ENCODE assay signal across 36 mouse cellular contexts in genomic region chr19:29388818-29389217, GRCm38 (mm10). TPM values are rescaled to one million over a fixed set of nuclear protein-coding genes. Genes with fewer than 3 reads are reported as not detected.
DNase-seq lines count a peak whose midpoint lies in the region; TF ChIP-seq lines count a peak whose summit lies in the region.
"Had no signal": no experiment of that assay in that cellular context is flagged by ENCODE, and none has a peak within 500 bp of the region (broad histone marks: within the 10 kb centered on the region; RNA-seq: fewer than 3 reads in every experiment).

No protein-coding gene starts in this region.

- no peaks in the 10 kb centered on the region for H3K36me3 ChIP-seq in heart, adult 2 months (ENCODE audit: control insufficient read depth, insufficient read depth, low read length)
- H3K36me3 ChIP-seq in splenic B cell, adult 2 months (ENCODE audit: control insufficient read depth, insufficient read depth, low read length, poor library complexity, severe bottlenecking), result peaks cover 12% of the 10 kb centered on the region
- H3K36me3 ChIP-seq: embryonic facial prominence, embryonic 10.5 days; embryonic facial prominence, embryonic 13.5 days; heart, embryonic 13.5 days had no signal

- H3K27ac ChIP-seq in heart, adult 2 months, result no peak overlapping the region
- H3K27ac ChIP-seq: embryonic facial prominence, embryonic 10.5 days; embryonic facial prominence, embryonic 13.5 days; forebrain, embryonic 13.5 days; gastrocnemius, adult 2 months; heart, embryonic 13.5 days; hindbrain, embryonic 14.5 days; hindbrain, postnatal 0 days had no signal

- H3K79me2 ChIP-seq in heart, adult 2 months (replicated peaks; ENCODE audit: control insufficient read depth, insufficient read depth, low read length), result no peaks in the 10 kb centered on the region

- intact Hi-C loops in heart, adult 2 months (cut with DNase I), result no loop called here

- no peak for DNase-seq in heart, adult 2 months
- DNase-seq in heart, adult 9 months (ENCODE audit: low spot score in 2 of 2), result no peak
- DNase-seq in A20 (ENCODE audit: low read depth, low spot score), result peak; percentile 42
- peak; percentile 35 to 58 for DNase-seq in B cell, adult 2 months
- DNase-seq in splenic B cell, adult 2 months (ENCODE audit: low read depth, low spot score), result peak; percentile 31
- no peak for DNase-seq in thymus, postnatal 10 days (ENCODE audit: low spot score in 2 of 2)
- no peak for DNase-seq in gastrocnemius, adult 8-10 months (ENCODE audit: low spot score in 2 of 2)
- DNase-seq: adrenal gland, adult 2 months; adrenal gland, postnatal 14 days; cerebellum, adult 11 months; cerebellum, adult 2 months; cerebellum, adult 9-11 months; cerebellum, postnatal 25 days; embryo, embryonic 11 days; forebrain, postnatal 0 days; gastrocnemius, adult 2 months; gastrocnemius, postnatal 25 days; heart, adult 18-20 months; heart, postnatal 14 days; heart, postnatal 4 days; kidney, adult 2 months had no signal

- WGBS in heart, adult 2 months, result 89% methylated on average over 1 of the region's 1 CpGs

- no peaks in the 10 kb centered on the region for H3K4me1 ChIP-seq in heart, adult 2 months (ENCODE audit: control insufficient read depth, insufficient read depth, low read length)
- H3K4me1 ChIP-seq: embryonic facial prominence, embryonic 10.5 days; embryonic facial prominence, embryonic 13.5 days; forebrain, embryonic 13.5 days; heart, embryonic 13.5 days had no signal

- TF ChIP-seq EP300 in heart, adult 2 months (IDR thresholded peaks at IDR 0.05; ENCODE audit: insufficient read depth, low read depth, low read length), result no peak

- H3K9ac ChIP-seq in heart, adult 2 months (ENCODE audit: low read depth, low read length), result no peak overlapping the region
- H3K9ac ChIP-seq: embryonic facial prominence, embryonic 13.5 days; forebrain, embryonic 13.5 days; forebrain, postnatal 0 days; heart, embryonic 13.5 days; hindbrain, embryonic 14.5 days had no signal

- no peak overlapping the region for H3K4me3 ChIP-seq in heart, adult 2 months
- H3K4me3 ChIP-seq: embryonic facial prominence, embryonic 10.5 days; embryonic facial prominence, embryonic 13.5 days; erythroblast, embryonic 14.5 days; forebrain, embryonic 13.5 days; gastrocnemius, adult 2 months; heart, embryonic 13.5 days had no signal

- no peaks in the 10 kb centered on the region for H3K27me3 ChIP-seq in heart, adult 2 months (ENCODE audit: control insufficient read depth, insufficient read depth, low read length)
- no peaks in the 10 kb centered on the region for H3K27me3 ChIP-seq in splenic B cell, adult 2 months (ENCODE audit: control insufficient read depth, insufficient read depth, low read length, poor library complexity, severe bottlenecking)
- H3K27me3 ChIP-seq: embryonic facial prominence, embryonic 13.5 days; forebrain, embryonic 13.5 days; heart, embryonic 13.5 days had no signal

- TF ChIP-seq CTCF in heart, adult 2 months (IDR thresholded peaks at IDR 0.05), result peak; percentile 16; the same call in 1 of the 2 replicates

- TF ChIP-seq POLR2A in heart, adult 2 months (IDR thresholded peaks at IDR 0.05; ENCODE audit: insufficient read depth, low read depth, low read length), result no peak

RNA-seq across cellular contexts. Expression of gene Cd274, which starts 21.6 kb away (rescaled TPM):
- total RNA-seq in heart, adult 2 months (2021), result 1 to 10 TPM; 1.8 to 5.4 TPM
- 4.3 and 5.2 TPM in 2 replicates for polyA plus RNA-seq in heart, adult 2 months (2012; rRNA removed)
- total RNA-seq in gastrocnemius, adult 8-10 months (2022), result 1 to 10 TPM in 1 of 4 experiments, under 1 TPM in 3; 0.65 to 1.1 (median 0.76) TPM
- polyA plus RNA-seq: erythroblast, embryonic 14.5 days had no signal

RNA-seq across cellular contexts. Expression of gene Plgrkt, which starts 21.6 kb away (rescaled TPM):
- 10 to 100 TPM; 22.9 to 28.1 TPM for total RNA-seq in heart, adult 2 months (2021)
- polyA plus RNA-seq in heart, adult 2 months (2012; rRNA removed), result 29.9 and 36.4 TPM in 2 replicates
- total RNA-seq in gastrocnemius, adult 8-10 months (2022), result 10 to 100 TPM; 14.3 to 19.8 (median 17.8) TPM

RNA-seq across cellular contexts. Expression of gene Pdcd1lg2, which starts 21.9 kb away (rescaled TPM):
- total RNA-seq in heart, adult 2 months (2021), result not detected
- polyA plus RNA-seq in heart, adult 2 months (2012; rRNA removed), result 0.14 TPM in 1 of 2 replicates, not detected in the other
- not detected for total RNA-seq in gastrocnemius, adult 8-10 months (2022)
- total RNA-seq: adrenal gland, adult 2 months; adrenal gland, postnatal 14 days; adrenal gland, postnatal 4 days; gastrocnemius, adult 2 months; gastrocnemius, postnatal 25 days; heart, postnatal 14 days; heart, postnatal 4 days had no signal
- polyA plus RNA-seq: adrenal gland, adult 2 months; cerebellum, adult 2 months; cortical plate, adult 2 months; embryonic facial prominence, embryonic 10.5 days; embryonic facial prominence, embryonic 13.5 days; erythroblast, embryonic 14.5 days; forebrain, embryonic 13.5 days; forebrain, postnatal 0 days; gonadal fat pad, adult 2 months; heart, embryonic 13.5 days; hindbrain, embryonic 11.5 days; intestine, embryonic 14.5 days; intestine, postnatal 0 days had no signal

RNA-seq across cellular contexts. Expression of gene Rln1, which starts 54.3 kb away (rescaled TPM):
- not detected for total RNA-seq in heart, adult 2 months (2021)
- not detected in 2 replicates for polyA plus RNA-seq in heart, adult 2 months (2012; rRNA removed)
- not detected for total RNA-seq in gastrocnemius, adult 8-10 months (2022)
- total RNA-seq: adrenal gland, adult 2 months; adrenal gland, postnatal 14 days; adrenal gland, postnatal 4 days; gastrocnemius, adult 2 months; gastrocnemius, postnatal 25 days; heart, adult 18-20 months; heart, postnatal 14 days had no signal
- polyA plus RNA-seq: adrenal gland, adult 2 months; embryonic facial prominence, embryonic 13.5 days; erythroblast, embryonic 14.5 days; G1E; gonadal fat pad, adult 2 months; heart, embryonic 16.5 days; intestine, postnatal 0 days had no signal

Comparison
In these comparisons a context has a peak if more than half of its experiments do, and no peak if none do; other contexts are left out.
1. DNase-seq: peak in A20 (single experiment), B cell, adult 2 months (2 of 2) and splenic B cell, adult 2 months (single experiment); none in heart, adult 2 months (0 of 2), heart, adult 9 months (0 of 2), thymus, postnatal 10 days (0 of 2) and gastrocnemius, adult 8-10 months (0 of 2).